Mouse (Mus musculus): Measurements from ENCODE around the gene Lipi.

The Lipi gene

GRCm38 (mm10) chr16:75585961-75586360, at the start of gene Lipi:
Lipi (minus strand) TSS chr16:75586061.
- DNase-seq: no peak

GRCm38 (mm10) chr16:75627862-75628261, 42.0 kb upstream of the Lipi start:
- DNase-seq: no peak

GRCm38 (mm10) chr16:75617651-75618349, 31.9 kb upstream of the Lipi start:
- DNase-seq: peak; percentile 16 to 22

GRCm38 (mm10) chr16:75612561-75612960, 26.7 kb upstream of the Lipi start:
- DNase-seq: no peak

- DNase-seq: no peak
Observed at GRCm38 (mm10) chr16:75606415-75606814, 20.6 kb upstream of the Lipi start.

- DNase-seq: no peak
Observed at GRCm38 (mm10) chr16:75593501-75594183, 7.8 kb upstream of the Lipi start.

- DNase-seq: peak; percentile 83 to 88
Observed at GRCm38 (mm10) chr16:75592671-75593500, 7.0 kb upstream of the Lipi start, which contains the start of gene Rbm11. Rbm11 (plus strand) TSS chr16:75592844.

- DNase-seq: no peak
Observed at GRCm38 (mm10) chr16:75586466-75586865, 605 bp upstream of the Lipi start.

GRCm38 (mm10) chr16:75582279-75582678, 3.6 kb downstream of the Lipi start:
- no peak for DNase-seq

GRCm38 (mm10) chr16:75562910-75563309, 23.0 kb downstream of the Lipi start:
- no peak for DNase-seq

- DNase-seq: no peak
Observed at GRCm38 (mm10) chr16:75545310-75545709, 40.6 kb downstream of the Lipi start.

- no peak for DNase-seq
Observed at GRCm38 (mm10) chr16:75537784-75538565, 47.9 kb downstream of the Lipi start.

- DNase-seq: no peak
Observed at GRCm38 (mm10) chr16:75531705-75532104, 54.2 kb downstream of the Lipi start.

GRCm38 (mm10) chr16:75496568-75496967, 89.3 kb downstream of the Lipi start:
- DNase-seq: no peak
